Mouse (Mus musculus): Measurements from ENCODE around the gene Fkbp4. TPM values are rescaled to one million over a fixed set of nuclear protein-coding genes. Genes with fewer than 3 reads are reported as not detected.

The Fkbp4 gene
- polyA plus RNA-seq, 1 experiment, result 7.7 TPM

DNA sequence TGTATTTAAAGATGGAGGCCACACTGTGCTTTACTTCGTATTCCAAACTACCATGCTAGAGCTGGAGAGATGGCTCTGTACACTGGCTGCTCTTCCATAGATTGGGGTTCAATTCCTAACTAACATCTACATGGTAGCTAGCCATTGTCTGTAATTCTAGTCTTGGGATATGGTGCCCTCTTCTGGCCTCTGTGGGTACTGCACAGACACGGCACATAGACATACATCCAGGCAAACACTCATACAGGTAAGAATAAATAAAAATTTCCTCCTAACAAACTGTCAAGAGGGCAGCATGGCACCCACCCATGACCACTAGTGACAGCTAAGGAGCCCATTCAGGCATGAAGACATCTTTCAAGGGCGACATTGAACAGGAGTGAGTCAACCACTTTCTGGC is 27.4 kb downstream of the Fkbp4 start:
- H3K36me3 ChIP-seq (ENCODE audit: control insufficient read depth), result peaks cover 82% of the 10 kb centered on the region
- H3K4me3 ChIP-seq (replicated peaks), result no peak overlapping the region
- H3K9me3 ChIP-seq (ENCODE audit: control insufficient read depth, low read length), result no peaks in the 10 kb centered on the region
- no peak for TF ChIP-seq TAL1 (IDR thresholded peaks at IDR 0.05; ENCODE audit: low read length)
- no peak for TF ChIP-seq GATA1 (IDR thresholded peaks at IDR 0.05; ENCODE audit: low read length)
- H3K27me3 ChIP-seq (ENCODE audit: control insufficient read depth), result no peaks in the 10 kb centered on the region
- H3K4me1 ChIP-seq (ENCODE audit: control insufficient read depth), result no peaks in the 10 kb centered on the region

GRCm38 (mm10) chr6:128410305-128410704 is 28.2 kb downstream of the Fkbp4 start:
- Histone ChIP-seq H3K9me3 (ENCODE audit: control insufficient read depth, low read length) (no peaks in the 10 kb centered on the region), H3K36me3 (ENCODE audit: control insufficient read depth) (peaks cover 79% of the 10 kb centered on the region), H3K4me1 (ENCODE audit: control insufficient read depth) (no peaks in the 10 kb centered on the region), H3K4me3 (replicated peaks) (no peak overlapping the region), H3K27me3 (ENCODE audit: control insufficient read depth) (no peaks in the 10 kb centered on the region)
- TF ChIP-seq TAL1 (IDR thresholded peaks at IDR 0.05; ENCODE audit: low read length) (no peak), GATA1 (IDR thresholded peaks at IDR 0.05; ENCODE audit: low read length) (no peak)

DNA sequence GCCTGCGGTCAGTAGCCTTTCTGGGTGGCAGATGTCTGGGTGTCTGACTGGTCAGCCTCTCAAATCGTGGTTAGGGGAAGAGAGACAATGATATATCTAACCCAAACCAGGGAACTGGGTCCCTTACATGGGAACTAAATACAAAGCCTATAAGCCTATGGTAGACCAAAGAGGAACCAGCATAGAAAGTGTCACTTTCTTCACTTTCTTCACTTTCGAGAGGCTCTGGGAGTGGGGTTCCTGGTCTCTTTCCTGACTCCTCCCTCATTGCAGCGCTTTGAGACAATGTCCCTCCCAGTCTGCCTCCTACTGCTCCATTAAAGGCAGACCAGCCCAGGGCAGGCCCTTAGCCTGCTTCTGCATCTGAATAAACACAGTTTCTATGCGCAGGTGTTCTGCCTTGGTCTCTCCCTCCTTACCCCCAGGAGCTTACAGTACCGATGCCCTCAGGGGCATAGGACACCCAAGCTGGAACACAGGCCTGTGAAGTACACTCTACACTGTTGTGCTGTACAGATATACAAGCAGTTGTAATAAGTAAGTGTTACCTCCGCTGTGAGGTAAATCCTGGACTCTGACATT is 29.8 kb downstream of the Fkbp4 start:
- H3K4me1 ChIP-seq (ENCODE audit: control insufficient read depth), result no peaks in the 10 kb centered on the region
- no peaks in the 10 kb centered on the region for H3K9me3 ChIP-seq (ENCODE audit: control insufficient read depth, low read length)
- no peak overlapping the region for H3K4me3 ChIP-seq (replicated peaks)
- TF ChIP-seq GATA1 (IDR thresholded peaks at IDR 0.05; ENCODE audit: low read length) (no peak), TAL1 (IDR thresholded peaks at IDR 0.05; ENCODE audit: low read length) (no peak)
- H3K27me3 ChIP-seq (ENCODE audit: control insufficient read depth), result no peaks in the 10 kb centered on the region
- peaks cover 69% of the 10 kb centered on the region for H3K36me3 ChIP-seq (ENCODE audit: control insufficient read depth)

GRCm38 (mm10) chr6:128404708-128405107 is 33.8 kb downstream of the Fkbp4 start:
- TF ChIP-seq TAL1 (IDR thresholded peaks at IDR 0.05; ENCODE audit: low read length) (no peak), GATA1 (IDR thresholded peaks at IDR 0.05; ENCODE audit: low read length) (no peak)
- H3K27me3 ChIP-seq (ENCODE audit: control insufficient read depth), result no peaks in the 10 kb centered on the region

GRCm38 (mm10) chr6:128399421-128400185 is 38.9 kb downstream of the Fkbp4 start:
- Histone ChIP-seq H3K9me3 (ENCODE audit: control insufficient read depth, low read length) (no peaks in the 10 kb centered on the region), H3K27me3 (ENCODE audit: control insufficient read depth) (no peaks in the 10 kb centered on the region), H3K4me3 (replicated peaks) (no peak overlapping the region), H3K36me3 (ENCODE audit: control insufficient read depth) (no peaks in the 10 kb centered on the region), H3K4me1 (ENCODE audit: control insufficient read depth) (no peaks in the 10 kb centered on the region)
- TF ChIP-seq GATA1 (IDR thresholded peaks at IDR 0.05; ENCODE audit: low read length), result no peak
- TF ChIP-seq TAL1 (IDR thresholded peaks at IDR 0.05; ENCODE audit: low read length), result no peak

More at GRCm38 (mm10) chr6:128404708-128405107, 33.8 kb downstream of the Fkbp4 start:
- Histone ChIP-seq H3K36me3 (ENCODE audit: control insufficient read depth) (peaks cover 32% of the 10 kb centered on the region), H3K9me3 (ENCODE audit: control insufficient read depth, low read length) (no peaks in the 10 kb centered on the region), H3K4me1 (ENCODE audit: control insufficient read depth) (no peaks in the 10 kb centered on the region), H3K4me3 (replicated peaks) (no peak overlapping the region)

DNA sequence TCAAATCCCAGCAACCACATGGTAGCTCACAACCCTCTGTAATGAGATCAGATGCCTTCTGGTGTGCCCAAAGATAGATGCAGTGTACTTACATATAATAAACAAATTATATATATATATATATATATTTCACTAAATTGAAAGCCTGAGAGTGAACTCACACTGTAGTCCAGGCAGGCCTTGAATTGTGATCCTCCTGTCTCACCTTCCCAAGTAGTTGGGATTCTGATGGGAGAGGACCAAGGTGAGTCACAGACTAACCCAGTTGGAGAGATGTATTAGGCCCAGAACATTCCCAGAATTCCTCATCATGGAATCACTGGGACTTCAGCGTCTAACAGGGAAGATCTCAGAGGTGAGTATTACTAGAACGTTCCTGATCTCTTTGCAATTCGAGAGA is 39.5 kb downstream of the Fkbp4 start, which contains the start of gene Nrip2:
Gene Nrip2 (plus strand): TSS at position 301 of the 400 bp plus-strand sequence.
- Histone ChIP-seq H3K4me3 (replicated peaks) (no peak within 1 kb of the TSS), H3K27me3 (ENCODE audit: control insufficient read depth) (no peaks in the 10 kb centered on the region), H3K36me3 (ENCODE audit: control insufficient read depth) (no peaks in the 10 kb centered on the region), H3K4me1 (ENCODE audit: control insufficient read depth) (no peaks in the 10 kb centered on the region), H3K9me3 (ENCODE audit: control insufficient read depth, low read length) (no peaks in the 10 kb centered on the region)
- TF ChIP-seq GATA1 (IDR thresholded peaks at IDR 0.05; ENCODE audit: low read length) (no peak), TAL1 (IDR thresholded peaks at IDR 0.05; ENCODE audit: low read length) (no peak)

DNA sequence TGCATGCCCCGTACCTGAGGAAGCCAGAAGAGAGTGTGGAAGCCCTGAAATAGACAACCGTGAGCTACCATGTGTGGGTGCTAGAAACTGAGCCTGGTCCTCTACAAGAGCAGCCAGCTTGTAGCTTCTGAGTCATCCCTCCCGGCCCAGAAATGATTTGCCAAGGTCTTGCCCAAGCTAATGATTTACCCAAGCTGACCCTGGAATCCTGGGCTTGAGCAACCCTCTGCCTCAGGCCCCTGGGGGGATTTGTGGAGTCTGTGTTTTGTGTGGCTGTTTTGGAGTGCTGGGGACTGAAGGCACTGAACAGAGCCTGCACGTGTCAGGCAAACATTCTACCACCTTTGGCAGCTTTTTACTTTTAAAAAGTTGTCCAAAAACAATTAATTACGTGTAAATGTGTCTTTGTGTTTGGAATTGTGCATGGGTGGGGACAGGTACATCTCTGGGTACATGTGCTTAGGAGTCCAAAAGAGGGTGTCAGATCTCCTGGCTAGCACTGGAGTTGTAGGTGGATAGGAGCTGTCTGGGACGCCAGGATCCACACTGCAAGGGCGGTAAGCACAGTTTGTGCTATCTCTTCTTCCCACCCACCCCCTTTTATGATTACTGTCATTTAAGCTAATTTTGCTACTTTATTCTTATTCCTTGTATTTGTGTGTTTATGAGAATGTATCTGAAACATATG is 40.8 kb downstream of the Fkbp4 start:
- Histone ChIP-seq H3K4me1 (ENCODE audit: control insufficient read depth) (no peaks in the 10 kb centered on the region), H3K4me3 (replicated peaks) (no peak overlapping the region), H3K9me3 (ENCODE audit: control insufficient read depth, low read length) (no peaks in the 10 kb centered on the region), H3K27me3 (ENCODE audit: control insufficient read depth) (no peaks in the 10 kb centered on the region), H3K36me3 (ENCODE audit: control insufficient read depth) (no peaks in the 10 kb centered on the region)
- TF ChIP-seq GATA1 (IDR thresholded peaks at IDR 0.05; ENCODE audit: low read length) (no peak), TAL1 (IDR thresholded peaks at IDR 0.05; ENCODE audit: low read length) (no peak)

- Histone ChIP-seq H3K4me3 (replicated peaks) (no peak overlapping the region), H3K36me3 (ENCODE audit: control insufficient read depth) (no peaks in the 10 kb centered on the region), H3K4me1 (ENCODE audit: control insufficient read depth) (no peaks in the 10 kb centered on the region), H3K27me3 (ENCODE audit: control insufficient read depth) (no peaks in the 10 kb centered on the region), H3K9me3 (ENCODE audit: control insufficient read depth, low read length) (no peaks in the 10 kb centered on the region)
- TF ChIP-seq GATA1 (IDR thresholded peaks at IDR 0.05; ENCODE audit: low read length), result no peak
- TF ChIP-seq TAL1 (IDR thresholded peaks at IDR 0.05; ENCODE audit: low read length), result no peak
Observed at GRCm38 (mm10) chr6:128390683-128391082, 47.8 kb downstream of the Fkbp4 start.

GRCm38 (mm10) chr6:128389185-128389584 is 49.3 kb downstream of the Fkbp4 start:
- Histone ChIP-seq H3K4me3 (replicated peaks) (no peak overlapping the region), H3K4me1 (ENCODE audit: control insufficient read depth) (no peaks in the 10 kb centered on the region), H3K27me3 (ENCODE audit: control insufficient read depth) (no peaks in the 10 kb centered on the region), H3K36me3 (ENCODE audit: control insufficient read depth) (no peaks in the 10 kb centered on the region), H3K9me3 (ENCODE audit: control insufficient read depth, low read length) (no peaks in the 10 kb centered on the region)
- TF ChIP-seq TAL1 (IDR thresholded peaks at IDR 0.05; ENCODE audit: low read length), result no peak
- TF ChIP-seq GATA1 (IDR thresholded peaks at IDR 0.05; ENCODE audit: low read length), result no peak
